Mouse (Mus musculus) kidney, embryonic 14.5 days (tissue): ENCODE results near the gene Rtf2. TPM values are rescaled to one million over a fixed set of nuclear protein-coding genes. Genes with fewer than 3 reads are reported as not detected.

ENCODE experiments used
- ATAC-seq: fragments of 200-750 bp; cut with Nextera tagmentation; 2 replicates; pipeline ENCODE4 v1.8.0; 2017; ENCODE audit warnings: moderate number of reproducible peaks, mild to moderate bottlenecking, moderate TSS enrichment, moderate library complexity; ENCODE audit not compliant: low FRiP score, low TSS enrichment
- H3K27ac ChIP-seq: fragments of 300-500 bp; sonication (generic); 2 replicates; pipeline ENCODE4 v1.5.1; 2014; ENCODE audit warnings: low read depth, mild to moderate bottlenecking, low read length, moderate library complexity, mixed read lengths
- H3K27me3 ChIP-seq: fragments of 300-500 bp; sonication (generic); 2 replicates; pipeline ENCODE4 v1.6.1; 2014; ENCODE audit warnings: mild to moderate bottlenecking, low read length; ENCODE audit not compliant: control insufficient read depth, insufficient read depth
- H3K36me3 ChIP-seq: fragments of 300-500 bp; sonication (generic); 2 replicates; pipeline ENCODE4 v1.6.1; 2014; ENCODE audit warnings: low read length, mixed read lengths; ENCODE audit not compliant: control insufficient read depth, insufficient read depth
- H3K4me1 ChIP-seq: fragments of 300-500 bp; sonication (generic); 2 replicates; pipeline ENCODE4 v1.6.1; 2014; ENCODE audit warnings: low read length, mixed read lengths; ENCODE audit not compliant: control insufficient read depth, insufficient read depth
- H3K4me2 ChIP-seq: fragments of 300-500 bp; sonication (generic); replicated peaks from 2 replicates; pipeline ENCODE4 v1.6.1; 2014; ENCODE audit warnings: low read depth, mild to moderate bottlenecking, low read length
- H3K4me3 ChIP-seq: fragments of 300-500 bp; sonication (generic); 2 replicates; pipeline ENCODE4 v1.5.1; 2014; ENCODE audit warnings: mild to moderate bottlenecking, low read length
- H3K9ac ChIP-seq: fragments of 300-500 bp; sonication (generic); 2 replicates; pipeline ENCODE4 v1.6.1; 2014; ENCODE audit warnings: low read depth, mild to moderate bottlenecking, low read length, moderate library complexity
- H3K9me3 ChIP-seq: fragments of 300-500 bp; sonication (generic); 2 replicates; pipeline ENCODE4 v1.6.1; 2016; ENCODE audit warnings: low read length; ENCODE audit not compliant: control insufficient read depth
- WGBS: fragments of 180-500 bp; shearing (Covaris S2); extraction: QIAGEN DNeasy Blood & Tissue Kit; methylation state at CpG from one replicate; pipeline ENCODE4 v1.1.7; 2014; 5-methylcytosine and 5-hydroxymethylcytosine counted together
- polyA plus RNA-seq: library from polyadenylated mRNA; unstranded; fragments of >200 nt; fragmentation: Nextera tagmentation; extraction: Ambion mirVana; gene quantifications from 2 replicates; pipeline ENCODE4 v1.2.1, GENCODE M21; 2014

The Rtf2 gene
- polyA plus RNA-seq, 1 experiment from 2014 or later, result 74.4 TPM

DNA sequence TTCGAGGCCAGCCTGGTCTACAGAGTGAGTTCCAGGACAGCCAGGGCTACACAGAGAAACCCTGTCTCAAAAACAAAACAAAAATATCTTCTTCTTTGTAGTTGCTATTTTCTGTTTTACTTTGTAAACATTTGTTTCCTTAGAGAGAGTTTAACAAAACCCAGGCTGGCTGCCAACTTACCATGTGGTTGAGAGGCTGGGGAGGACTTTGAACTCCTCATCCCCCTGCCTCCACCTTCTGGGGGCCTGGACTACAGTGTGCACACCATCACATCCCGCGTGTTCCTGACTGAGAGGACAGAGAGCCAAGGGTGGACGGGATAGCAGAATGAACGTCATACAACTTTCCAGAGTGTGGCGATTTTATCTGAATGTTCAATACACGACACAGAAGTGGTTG is 65.8 kb downstream of the Rtf2 start:
- no peak overlapping the region for H3K4me3 ChIP-seq
- H3K36me3 ChIP-seq, result no peaks in the 10 kb centered on the region
- no peak overlapping the region for H3K4me2 ChIP-seq
- no peaks in the 10 kb centered on the region for H3K27me3 ChIP-seq
- no peaks in the 10 kb centered on the region for H3K9me3 ChIP-seq
- H3K4me1 ChIP-seq, result no peaks in the 10 kb centered on the region
- WGBS, result 90% methylated on average over 7 of the region's 7 CpGs
- H3K9ac ChIP-seq, result no peak overlapping the region
- H3K27ac ChIP-seq, result no peak overlapping the region
- no peak for ATAC-seq

- Histone ChIP-seq H3K27me3 (no peaks in the 10 kb centered on the region), H3K27ac (no peak overlapping the region), H3K4me3 (no peak overlapping the region), H3K4me2 (no peak overlapping the region), H3K36me3 (no peaks in the 10 kb centered on the region), H3K9me3 (no peaks in the 10 kb centered on the region), H3K9ac (no peak overlapping the region), H3K4me1 (no peaks in the 10 kb centered on the region)
- 90% methylated on average over 15 of the region's 15 CpGs for WGBS
- no peak for ATAC-seq
Measured at GRCm38 (mm10) chr2:172510056-172510712, 69.8 kb downstream of the Rtf2 start.

- 71% methylated on average over 3 of the region's 3 CpGs for WGBS
- no peak for ATAC-seq
- no peaks in the 10 kb centered on the region for H3K9me3 ChIP-seq
- H3K27me3 ChIP-seq, result no peaks in the 10 kb centered on the region
- no peak overlapping the region for H3K4me3 ChIP-seq
- no peak overlapping the region for H3K4me2 ChIP-seq
- no peak overlapping the region for H3K27ac ChIP-seq
- no peak overlapping the region for H3K9ac ChIP-seq
- no peaks in the 10 kb centered on the region for H3K36me3 ChIP-seq
- H3K4me1 ChIP-seq, result no peaks in the 10 kb centered on the region
Measured at GRCm38 (mm10) chr2:172510899-172511298, 70.5 kb downstream of the Rtf2 start.

DNA sequence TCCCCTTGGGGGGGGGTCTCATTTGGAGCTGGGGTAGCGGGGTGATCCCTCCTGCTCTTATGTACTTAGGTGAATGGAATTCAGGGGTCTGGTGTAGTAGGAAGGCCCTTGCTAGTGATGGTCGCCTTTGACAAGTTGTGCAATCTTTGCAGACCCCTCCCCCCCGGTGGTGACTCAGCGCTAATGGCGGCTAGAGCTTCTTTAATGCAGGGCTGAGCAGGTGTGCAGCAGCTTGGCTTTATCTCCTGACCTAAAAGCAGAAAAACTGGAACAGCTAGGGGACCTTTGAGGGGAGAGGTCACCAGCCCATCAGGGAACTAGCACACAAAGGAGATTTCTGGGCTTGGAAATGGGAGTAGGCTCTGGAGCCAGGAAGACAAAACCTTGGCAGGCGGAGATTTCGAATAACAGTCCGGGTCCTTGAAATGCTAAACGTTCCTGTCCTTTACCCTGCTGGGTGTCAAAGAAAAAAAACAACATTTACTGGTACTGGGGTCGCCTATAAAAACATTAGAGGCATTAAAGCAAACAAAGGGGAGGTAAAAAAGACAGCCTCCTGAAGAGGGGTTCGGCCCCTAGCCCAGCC is 76.1 kb downstream of the Rtf2 start:
- H3K4me1 ChIP-seq, result no peaks in the 10 kb centered on the region
- no peak overlapping the region for H3K27ac ChIP-seq
- no peaks in the 10 kb centered on the region for H3K9me3 ChIP-seq
- H3K27me3 ChIP-seq, result no peaks in the 10 kb centered on the region
- no peak overlapping the region for H3K4me3 ChIP-seq
- H3K9ac ChIP-seq, result no peak overlapping the region
- no peak overlapping the region for H3K4me2 ChIP-seq
- WGBS, result 13% methylated on average over 11 of the region's 11 CpGs
- no peaks in the 10 kb centered on the region for H3K36me3 ChIP-seq
- ATAC-seq, result no peak

Other genes starting within 250 kb of the Rtf2 start
- not detected in 2 replicates for gene Mc3r, start 192.1 kb upstream of the Rtf2 start, polyA plus RNA-seq
- 6.5 and 7.1 TPM in 2 replicates for gene Fam210b, start 95.0 kb upstream of the Rtf2 start, polyA plus RNA-seq
- 126 and 136 TPM in 2 replicates for gene Aurka, start 70.0 kb upstream of the Rtf2 start, polyA plus RNA-seq
- gene Cstf1, start 69.9 kb upstream of the Rtf2 start, polyA plus RNA-seq, result 35.1 and 49.5 TPM in 2 replicates
- gene Cass4, start 46.8 kb upstream of the Rtf2 start, polyA plus RNA-seq, result 0.19 and 0.57 TPM in 2 replicates
- gene Gcnt7, start 18.0 kb downstream of the Rtf2 start, polyA plus RNA-seq, result 0.77 and 1.0 TPM in 2 replicates
- 0.40 TPM in 1 of 2 replicates, not detected in the other for gene Fam209, start 32.0 kb downstream of the Rtf2 start, polyA plus RNA-seq
- 0.60 and 0.66 TPM in 2 replicates for gene Tfap2c, start 109.0 kb downstream of the Rtf2 start, polyA plus RNA-seq